Mouse (Mus musculus) adrenal gland (tissue): ENCODE measurements around the gene Edar.
"Not testable (repeated sequence)": the region's sequence is repeated elsewhere in the genome, so short reads cannot be mapped to it uniquely, and the experiment has no call there.

Experiments
- intact Hi-C: fragments of 180-260 bp; cut with DNase I; formaldehyde crosslinking; loops from one replicate; pipeline ENCODE4 v1.15.1; 2025
- long read RNA-seq, 2 experiments: library from polyadenylated mRNA; unstranded; transcript quantifications; one replicate each; pipeline ENCODE4 v2.0.0; 2020; ENCODE audit warnings: borderline replicate concordance in 1 of 2; ENCODE audit not compliant: insufficient replicate concordance in 1 of 2

Gene Edar
- long read RNA-seq, experiment 1 = 0 reads
- long read RNA-seq, experiment 2 = 0 reads

- intact Hi-C loops = loop anchor here (10.0 kb wide), 1 partner anchor 129 kb away; no protein-coding TSS in a partner anchor
These were observed at the start of gene Edar for GRCm38 (mm10) chr10:58675533-58675932. Edar (minus strand) TSS chr10:58675654.

- intact Hi-C loops = not testable (repeated sequence)
These were observed 42.7 kb upstream of the Edar start, which contains the start of gene Gm17542 for GRCm38 (mm10) chr10:58718110-58718509. Gm17542 (minus strand) TSS chr10:58718210.

GRCm38 (mm10) chr10:58714789-58715148 is 39.3 kb upstream of the Edar start:
- intact Hi-C loops = no loop called here

GRCm38 (mm10) chr10:58713855-58714788 is 38.7 kb upstream of the Edar start:
- intact Hi-C loops = no loop called here

GRCm38 (mm10) chr10:58713225-58713624 is 37.8 kb upstream of the Edar start:
- intact Hi-C loops = no loop called here

GRCm38 (mm10) chr10:58709021-58709420 is 33.6 kb upstream of the Edar start:
- intact Hi-C loops = no loop called here

GRCm38 (mm10) chr10:58700578-58700977 is 25.1 kb upstream of the Edar start:
- intact Hi-C loops = no loop called here

GRCm38 (mm10) chr10:58700160-58700559 is 24.7 kb upstream of the Edar start:
- intact Hi-C loops = no loop called here

GRCm38 (mm10) chr10:58698955-58699354 is 23.5 kb upstream of the Edar start:
- intact Hi-C loops = no loop called here

- intact Hi-C loops = no loop called here
These were observed 15.6 kb upstream of the Edar start for GRCm38 (mm10) chr10:58691051-58691450.

- intact Hi-C loops = loop anchor here (10.0 kb wide), 1 partner anchor 126 kb away; no protein-coding TSS in a partner anchor
These were observed 3.8 kb upstream of the Edar start for GRCm38 (mm10) chr10:58679298-58679697.

- intact Hi-C loops = loop anchor here (10.0 kb wide), 1 partner anchor 131 kb away; no protein-coding TSS in a partner anchor
These were observed 2.0 kb downstream of the Edar start for GRCm38 (mm10) chr10:58673278-58674061.

- intact Hi-C loops = loop anchor here (10.0 kb wide), 1 partner anchor 132 kb away; no protein-coding TSS in a partner anchor
These were observed 2.7 kb downstream of the Edar start for GRCm38 (mm10) chr10:58672557-58673277.

GRCm38 (mm10) chr10:58663868-58664267 is 11.6 kb downstream of the Edar start:
- intact Hi-C loops = no loop called here

- intact Hi-C loops = no loop called here
These were observed 12.0 kb downstream of the Edar start for GRCm38 (mm10) chr10:58663417-58663816.

GRCm38 (mm10) chr10:58659268-58659986 is 16.0 kb downstream of the Edar start:
- intact Hi-C loops = no loop called here

GRCm38 (mm10) chr10:58657731-58658130 is 17.7 kb downstream of the Edar start:
- intact Hi-C loops = no loop called here

GRCm38 (mm10) chr10:58653679-58654078 is 21.8 kb downstream of the Edar start:
- intact Hi-C loops = no loop called here

GRCm38 (mm10) chr10:58652418-58653394 is 22.7 kb downstream of the Edar start:
- intact Hi-C loops = no loop called here
